Mouse (Mus musculus): ENCODE results near the gene St5. TPM values are rescaled to one million over a fixed set of nuclear protein-coding genes. Genes with fewer than 3 reads are reported as not detected.

Gene St5
- total RNA-seq, 2 experiments from 2014 or later = 39.1 to 55.7 TPM

- DNase-seq = no peak
Observed at GRCm38 (mm10) chr7:109563775-109564362, 139.5 kb downstream of the St5 start.

DNA sequence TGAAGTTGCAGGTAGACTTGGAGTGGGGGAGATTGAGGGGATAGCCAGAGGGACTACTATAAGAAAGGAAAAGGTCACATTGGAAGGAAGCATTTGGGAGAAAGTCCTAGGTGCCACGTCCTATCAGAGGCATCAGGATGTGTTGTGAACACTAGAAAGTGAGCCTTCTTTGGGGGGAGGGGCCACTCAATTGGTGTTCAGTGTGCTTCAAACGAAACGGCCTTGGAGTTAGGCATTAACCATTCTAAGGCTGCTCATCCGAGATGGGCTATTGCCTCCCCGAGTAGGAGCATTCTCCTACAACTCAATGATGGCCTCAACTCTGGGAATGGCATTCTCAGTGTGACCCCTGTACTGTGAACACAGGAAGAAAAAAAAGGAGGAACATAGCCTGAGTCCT lies 140.7 kb downstream of the St5 start:
- DNase-seq = no peak

- DNase-seq = no peak
Observed at GRCm38 (mm10) chr7:109562154-109562599, 141.2 kb downstream of the St5 start.

GRCm38 (mm10) chr7:109561466-109562153 lies 141.8 kb downstream of the St5 start:
- DNase-seq = no peak

GRCm38 (mm10) chr7:109559536-109559935 lies 143.9 kb downstream of the St5 start:
- DNase-seq = no peak

DNA sequence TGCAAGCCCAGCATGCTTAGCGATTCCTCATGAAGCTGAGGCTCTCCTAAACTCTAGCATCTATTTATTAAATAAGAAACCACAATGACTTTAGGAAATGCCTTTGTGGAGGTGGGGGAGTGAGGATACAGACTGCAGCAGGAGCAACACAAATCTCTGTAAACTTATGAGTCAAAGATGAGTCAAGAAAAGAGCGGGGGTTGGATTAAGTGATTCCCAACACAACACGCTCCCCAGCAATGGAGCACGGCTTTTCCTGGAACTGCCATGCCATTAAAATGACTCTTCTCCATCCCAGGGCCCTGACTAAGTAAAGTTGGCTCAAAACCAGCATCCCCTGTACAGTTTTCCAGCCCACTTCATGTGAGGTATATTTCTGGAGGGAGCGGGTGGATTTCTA lies 156.7 kb downstream of the St5 start:
- DNase-seq = no peak

- no peak for DNase-seq
Observed at GRCm38 (mm10) chr7:109546186-109546585, 157.2 kb downstream of the St5 start.

DNA sequence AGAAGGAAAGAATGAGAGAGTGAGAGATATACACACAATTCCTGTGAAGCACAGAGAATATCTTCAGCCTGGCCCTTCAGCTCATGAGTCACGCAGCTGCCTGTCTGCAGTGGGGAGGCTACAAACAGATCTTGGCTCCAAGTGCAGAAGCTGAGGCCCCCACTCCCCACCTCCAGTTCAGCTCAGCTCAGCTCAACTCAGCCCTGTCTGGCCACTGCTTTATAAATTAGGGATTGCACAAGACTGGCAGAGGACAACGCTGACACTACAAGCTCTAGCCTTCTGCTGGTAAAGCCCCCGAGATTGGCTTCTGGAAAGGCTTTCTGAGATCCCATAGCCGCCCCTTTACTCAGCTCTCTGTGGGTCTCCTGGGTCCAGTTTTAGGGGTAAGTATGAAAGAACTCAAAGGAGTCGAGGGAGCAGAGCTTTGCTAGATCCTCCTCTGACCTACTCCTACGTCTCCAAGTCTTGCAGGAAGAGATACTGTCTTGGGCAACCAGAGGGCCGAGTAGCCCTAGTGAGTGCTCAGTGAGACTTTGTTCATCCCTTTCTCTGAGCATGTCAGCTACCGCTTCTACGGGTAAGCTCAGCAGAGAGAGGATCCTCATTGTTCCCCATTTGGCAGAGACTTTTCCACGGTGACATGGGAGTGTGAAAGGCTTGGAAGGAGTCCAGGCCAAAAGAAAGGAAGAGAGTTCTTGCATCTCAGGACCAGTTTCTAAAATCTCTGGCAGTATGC lies 158.0 kb downstream of the St5 start:
- no peak for DNase-seq

GRCm38 (mm10) chr7:109544792-109545191 lies 158.6 kb downstream of the St5 start:
- no peak for DNase-seq

- no peak for DNase-seq
Observed at GRCm38 (mm10) chr7:109542364-109542628, 161.1 kb downstream of the St5 start.

GRCm38 (mm10) chr7:109541609-109542363 lies 161.6 kb downstream of the St5 start:
- DNase-seq = no peak

DNA sequence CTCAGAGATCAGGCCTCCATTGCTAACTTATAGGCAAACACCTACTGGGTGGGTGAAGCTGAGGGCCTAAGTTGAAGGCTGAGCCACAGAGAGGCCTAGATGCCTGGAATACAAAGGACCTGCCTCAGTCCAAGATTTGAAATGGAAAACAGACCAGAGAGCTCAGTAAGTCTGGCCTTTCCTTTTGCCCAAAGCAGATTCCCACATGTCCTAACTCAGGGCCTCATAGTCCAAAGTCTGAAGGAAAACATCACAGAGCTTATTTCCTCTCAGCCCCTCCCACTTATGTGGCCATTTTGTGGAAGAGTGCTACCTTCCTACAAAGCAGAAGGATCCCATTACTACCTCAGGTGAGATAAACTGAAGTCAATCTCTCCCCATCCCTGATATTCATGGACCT lies 162.5 kb downstream of the St5 start:
- DNase-seq = no peak

GRCm38 (mm10) chr7:109536451-109536946 lies 166.9 kb downstream of the St5 start:
- peak; percentile 49 to 50 for DNase-seq

- DNase-seq = no peak
Observed at GRCm38 (mm10) chr7:109534921-109535320, 168.5 kb downstream of the St5 start.

DNA sequence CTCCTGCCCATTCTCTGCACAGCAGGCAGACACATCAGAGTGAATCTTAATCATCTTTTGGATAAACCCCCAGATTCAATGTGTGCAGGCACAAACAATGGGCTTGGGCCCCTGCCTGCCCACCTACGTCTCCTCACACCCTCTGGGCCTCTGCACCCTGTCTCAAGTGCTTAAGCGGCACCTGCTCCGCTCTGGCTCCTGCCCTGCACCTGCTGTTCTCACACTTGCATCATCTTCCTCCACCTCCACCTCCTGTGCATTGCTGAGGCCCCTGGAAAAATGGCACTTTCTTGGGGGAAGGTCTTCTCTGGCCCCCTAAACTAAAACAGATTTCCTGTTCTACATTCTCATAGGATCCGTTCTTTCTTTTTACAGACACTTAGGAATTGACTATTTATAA lies 169.5 kb downstream of the St5 start:
- DNase-seq = no peak

DNA sequence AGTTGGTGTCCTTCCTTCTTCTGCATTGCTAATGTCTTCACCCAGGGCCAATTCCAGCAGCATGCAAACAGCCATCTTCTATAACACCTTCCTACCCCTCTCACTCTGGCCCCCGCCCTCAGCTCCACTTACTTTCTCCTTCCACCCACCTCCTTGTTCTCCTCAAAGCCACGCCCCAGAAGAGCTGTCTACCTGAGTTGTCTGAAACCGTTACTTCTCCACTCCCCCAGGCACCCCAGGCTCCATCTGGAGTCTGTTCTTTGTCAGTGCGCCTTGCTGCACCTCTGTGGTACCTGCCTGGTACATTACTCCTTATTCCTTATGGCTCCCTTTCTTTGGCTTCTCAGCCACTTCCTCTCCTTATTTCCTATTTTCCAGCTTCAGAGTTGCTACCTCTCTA lies 170.3 kb downstream of the St5 start:
- no peak for DNase-seq

- DNase-seq = no peak
Observed at GRCm38 (mm10) chr7:109532691-109533090, 170.7 kb downstream of the St5 start.

DNA sequence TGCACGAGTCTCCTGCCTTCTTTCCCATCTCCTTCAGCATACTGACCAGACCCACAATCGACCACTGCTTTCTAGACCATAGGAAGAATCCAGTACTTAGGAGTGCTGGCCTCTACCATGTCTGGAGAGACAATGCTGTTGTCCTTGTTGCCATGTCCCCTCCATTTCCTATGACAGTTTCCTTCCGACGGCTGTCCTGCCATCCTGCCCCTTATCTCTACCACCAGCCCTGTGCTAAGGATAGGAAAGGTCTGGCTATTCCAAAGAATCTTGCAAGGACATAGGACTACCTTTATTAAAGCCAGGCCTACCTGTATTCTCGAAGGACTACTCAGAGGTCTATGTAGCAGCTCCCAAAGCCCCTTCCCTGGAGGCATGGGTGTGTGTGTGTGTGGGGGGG lies 171.9 kb downstream of the St5 start:
- DNase-seq = no peak

DNA sequence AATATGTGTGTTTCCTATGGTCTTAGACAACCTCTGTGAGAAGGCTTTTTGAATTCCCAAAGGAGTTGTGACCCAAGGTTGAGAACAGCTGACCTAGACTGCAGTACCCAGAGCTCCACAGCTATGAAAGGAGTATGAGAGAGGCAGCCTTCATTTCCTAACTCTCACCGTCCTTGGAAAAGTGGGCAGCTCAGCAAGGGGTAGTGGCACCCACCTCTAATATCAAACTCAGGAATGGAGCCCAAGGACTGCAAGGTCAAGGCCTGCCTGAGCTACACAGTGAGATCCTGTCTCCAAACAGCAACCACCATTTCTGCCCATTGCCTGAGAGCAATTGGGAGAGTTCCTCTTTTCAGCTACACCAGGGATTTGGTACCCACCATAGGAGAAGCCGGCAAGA lies 173.7 kb downstream of the St5 start:
- DNase-seq = no peak

- DNase-seq = no peak
Observed at GRCm38 (mm10) chr7:109528356-109528755, 175.0 kb downstream of the St5 start.

- DNase-seq = no peak
Observed at GRCm38 (mm10) chr7:109527536-109527935, 175.9 kb downstream of the St5 start.

- DNase-seq = no peak
Observed at GRCm38 (mm10) chr7:109525740-109526663, 177.4 kb downstream of the St5 start.
